Mouse (Mus musculus) kidney, postnatal 0 days (tissue): ENCODE measurements around the gene Smim24. TPM values are rescaled to one million over a fixed set of nuclear protein-coding genes. Genes with fewer than 3 reads are reported as not detected.

Source experiments
- ATAC-seq: fragments of 200-750 bp; cut with Nextera tagmentation; replicated peaks from 2 replicates; pipeline ENCODE4 v1.8.0; 2017; ENCODE audit warnings: low read depth, moderate number of reproducible peaks, moderate TSS enrichment, moderate library complexity; ENCODE audit not compliant: low FRiP score
- DNase-seq: peaks from one replicate; pipeline ENCODE4 v3.0.0-alpha.2; 2016; ENCODE audit warnings: low spot score
- H3K27ac ChIP-seq: fragments of 300-500 bp; sonication (generic); 2 replicates; pipeline ENCODE4 v1.5.1; 2014; ENCODE audit warnings: mild to moderate bottlenecking
- H3K27me3 ChIP-seq: fragments of 300-500 bp; sonication (generic); 2 replicates; pipeline ENCODE4 v1.6.1; 2014; ENCODE audit warnings: low read length, mixed read lengths; ENCODE audit not compliant: insufficient read depth
- H3K36me3 ChIP-seq: fragments of 300-500 bp; sonication (generic); 2 replicates; pipeline ENCODE4 v1.6.1; 2014; ENCODE audit warnings: low read length, mixed read lengths; ENCODE audit not compliant: insufficient read depth
- H3K4me1 ChIP-seq: fragments of 300-500 bp; sonication (generic); replicated peaks from 2 replicates; pipeline ENCODE4 v1.6.1; 2014; ENCODE audit warnings: antibody characterized with exemption, low read length, mixed read lengths; ENCODE audit not compliant: insufficient read depth
- H3K4me2 ChIP-seq: fragments of 300-500 bp; sonication (generic); 2 replicates; pipeline ENCODE4 v1.6.1; 2014; ENCODE audit warnings: mild to moderate bottlenecking, low read length, moderate library complexity, mixed read lengths
- H3K4me3 ChIP-seq: fragments of 300-500 bp; sonication (generic); replicated peaks from 2 replicates; pipeline ENCODE4 v1.5.1; 2014; ENCODE audit warnings: low read depth, low read length
- H3K9ac ChIP-seq: fragments of 300-500 bp; sonication (generic); 2 replicates; pipeline ENCODE4 v1.6.1; 2014; ENCODE audit warnings: low read depth, low read length
- H3K9me3 ChIP-seq: fragments of 300-500 bp; sonication (generic); replicated peaks from 2 replicates; pipeline ENCODE4 v1.6.1; 2016; ENCODE audit warnings: low read length, inconsistent platforms, mixed read lengths
- CTCF ChIP-seq: IDR thresholded peaks from 2 replicates; pipeline ENCODE4 v1.5.1; 2016; ENCODE audit warnings: antibody characterized with exemption, low read depth, mild to moderate bottlenecking, moderate library complexity
- WGBS: fragments of 180-500 bp; shearing (Covaris S2); extraction: QIAGEN DNeasy Blood & Tissue Kit; methylation state at CpG from one replicate; pipeline ENCODE4 v1.1.7; 2014; 5-methylcytosine and 5-hydroxymethylcytosine counted together
- polyA plus RNA-seq: library from polyadenylated mRNA; unstranded; fragments of >200 nt; fragmentation: Nextera tagmentation; extraction: Ambion mirVana; gene quantifications from 2 replicates; pipeline ENCODE4 v1.2.1, GENCODE M21; 2015

Smim24 gene
- polyA plus RNA-seq, 1 experiment from 2014 or later: 62.4 TPM

- H3K4me1 ChIP-seq: peaks cover 12% of the 10 kb centered on the region
- no peak overlapping the region for H3K4me3 ChIP-seq
- no peaks in the 10 kb centered on the region for H3K9me3 ChIP-seq
- ATAC-seq: no peak
- DNase-seq: no peak
- no peak overlapping the region for H3K4me2 ChIP-seq
- no peak overlapping the region for H3K27ac ChIP-seq
- H3K36me3 ChIP-seq: peaks cover 32% of the 10 kb centered on the region
- no peaks in the 10 kb centered on the region for H3K27me3 ChIP-seq
- WGBS: 95% methylated on average over 10 of the region's 10 CpGs
- H3K9ac ChIP-seq: no peak overlapping the region
- TF ChIP-seq CTCF: no peak
Measured at GRCm38 (mm10) chr10:81375322-81375721, 17.5 kb upstream of the Smim24 start.

- ATAC-seq (no peak), DNase-seq (no peak)
- H3K4me2 ChIP-seq: peak overlapping the region; percentile 82
- H3K36me3 ChIP-seq: peaks cover 18% of the 10 kb centered on the region; the same call in 1 of the 2 replicates
- H3K27me3 ChIP-seq: no peaks in the 10 kb centered on the region
- peak overlapping the region; percentile 65 for H3K27ac ChIP-seq
- no peaks in the 10 kb centered on the region for H3K9me3 ChIP-seq
- 29% methylated on average over 6 of the region's 6 CpGs for WGBS
- H3K4me3 ChIP-seq: peak overlapping the region; percentile 77
- H3K4me1 ChIP-seq: peaks cover 12% of the 10 kb centered on the region
- peak overlapping the region; percentile 82; the same call in 1 of the 2 replicates for H3K9ac ChIP-seq
- peak; percentile 34 for TF ChIP-seq CTCF
Measured at GRCm38 (mm10) chr10:81376561-81377361, 16.1 kb upstream of the Smim24 start.

GRCm38 (mm10) chr10:81377362-81377664, 15.5 kb upstream of the Smim24 start:
- H3K27ac ChIP-seq: peak overlapping the region; percentile 65; the same call in 1 of the 2 replicates
- 27% methylated on average over 2 of the region's 2 CpGs for WGBS
- no peak for TF ChIP-seq CTCF

GRCm38 (mm10) chr10:81377793-81378552, 14.9 kb upstream of the Smim24 start, which contains the start of gene Fzr1:
Gene Fzr1, minus strand, starts transcription at chr10:81378516.
- TF ChIP-seq CTCF: no peak
- peak within 1 kb of the TSS; percentile 82 for H3K9ac ChIP-seq
- H3K36me3 ChIP-seq: peaks cover 14% of the 10 kb centered on the region; the same call in 1 of the 2 replicates
- ATAC-seq (peak; percentile 66; the same call in 1 of the 2 replicates), DNase-seq (no peak)
- WGBS: 2% methylated on average over 56 of the region's 59 CpGs
- H3K9me3 ChIP-seq: no peaks in the 10 kb centered on the region
- H3K27ac ChIP-seq: peak within 1 kb of the TSS; percentile 65
- H3K27me3 ChIP-seq: no peaks in the 10 kb centered on the region
- H3K4me2 ChIP-seq: peak within 1 kb of the TSS; percentile 82
- H3K4me3 ChIP-seq: peak within 1 kb of the TSS; percentile 77
- H3K4me1 ChIP-seq: peaks cover 12% of the 10 kb centered on the region

More at GRCm38 (mm10) chr10:81377362-81377664, 15.5 kb upstream of the Smim24 start:
- Histone ChIP-seq H3K9me3 (no peaks in the 10 kb centered on the region), H3K36me3 (peaks cover 18% of the 10 kb centered on the region; the same call in 1 of the 2 replicates), H3K9ac (peak overlapping the region; percentile 82), H3K4me2 (peak overlapping the region; percentile 82), H3K4me1 (peaks cover 12% of the 10 kb centered on the region), H3K27me3 (no peaks in the 10 kb centered on the region), H3K4me3 (peak overlapping the region; percentile 77)
- no peak for ATAC-seq
- DNase-seq: no peak

- ATAC-seq: peak; percentile 96
- peak overlapping the region; percentile 64 for H3K4me2 ChIP-seq
- no peaks in the 10 kb centered on the region for H3K9me3 ChIP-seq
- H3K27me3 ChIP-seq: no peaks in the 10 kb centered on the region
- WGBS: under 1% methylated on average over 46 of the region's 46 CpGs
- H3K4me1 ChIP-seq: peaks cover 12% of the 10 kb centered on the region
- H3K4me3 ChIP-seq: peak overlapping the region; percentile 77
- peaks cover 7% of the 10 kb centered on the region; the same call in 1 of the 2 replicates for H3K36me3 ChIP-seq
- peak; percentile 100 for DNase-seq
- 0 out of 2 replicates have a peak overlapping the region, but pooled peaks have one; percentile 54 for H3K27ac ChIP-seq
- peak; percentile 39; the same call in 1 of the 2 replicates for TF ChIP-seq CTCF
- H3K9ac ChIP-seq: peak overlapping the region; percentile 40; the same call in 1 of the 2 replicates
Measured at GRCm38 (mm10) chr10:81378553-81379182, 14.2 kb upstream of the Smim24 start.
